Mouse (Mus musculus) inflammation-experienced regulatory T-cells, adult 6 months (primary cell): ENCODE results near the gene Cdk6. TPM values are rescaled to one million over a fixed set of nuclear protein-coding genes. Genes with fewer than 3 reads are reported as not detected.
A peak's percentile ranks its signal among the peaks of the same experiment; 100 is the strongest.
"Not testable (repeated sequence)": the region's sequence is repeated elsewhere in the genome, so short reads cannot be mapped to it uniquely, and the experiment has no call there.

Experiments
- ATAC-seq: one replicate; pipeline ENCODE4 v1.8.0; 2017
- polyA plus RNA-seq, 3 experiments: library from polyadenylated mRNA; unstranded; fragments of 100-300 nt; shearing (Covaris generic); gene quantifications; one replicate each; pipeline ENCODE4 v1.2.1; 2017

The Cdk6 gene
- 10 to 100 TPM; 21.7 to 46.6 (median 26.3) TPM for polyA plus RNA-seq

- ATAC-seq: peak; percentile 5
These were observed at the start of gene Cdk6 for GRCm38 (mm10) chr5:3341111-3341911. Gene Cdk6 (plus strand): TSS chr5:3341485.

GRCm38 (mm10) chr5:3293666-3294065 lies 47.6 kb upstream of the Cdk6 start:
- ATAC-seq: no peak

- ATAC-seq: peak; percentile 98
These were observed 40.4 kb upstream of the Cdk6 start for GRCm38 (mm10) chr5:3300801-3301457.

GRCm38 (mm10) chr5:3301535-3301934 lies 39.8 kb upstream of the Cdk6 start:
- ATAC-seq: no peak

- no peak for ATAC-seq
These were observed 37.4 kb upstream of the Cdk6 start for GRCm38 (mm10) chr5:3303876-3304275.

- no peak for ATAC-seq
These were observed 35.1 kb upstream of the Cdk6 start for GRCm38 (mm10) chr5:3306146-3306545.

- no peak for ATAC-seq
These were observed 32.2 kb upstream of the Cdk6 start for GRCm38 (mm10) chr5:3309122-3309521.

GRCm38 (mm10) chr5:3309587-3309986 lies 31.7 kb upstream of the Cdk6 start:
- no peak for ATAC-seq

GRCm38 (mm10) chr5:3311156-3311555 lies 30.1 kb upstream of the Cdk6 start:
- ATAC-seq: not testable (repeated sequence)

- ATAC-seq: not testable (repeated sequence)
These were observed 23.6 kb upstream of the Cdk6 start for GRCm38 (mm10) chr5:3317724-3318123.

GRCm38 (mm10) chr5:3320225-3320624 lies 21.1 kb upstream of the Cdk6 start:
- ATAC-seq: no peak

- no peak for ATAC-seq
These were observed 19.2 kb upstream of the Cdk6 start for GRCm38 (mm10) chr5:3322052-3322451.

- no peak for ATAC-seq
These were observed 17.2 kb upstream of the Cdk6 start for GRCm38 (mm10) chr5:3324116-3324515.

GRCm38 (mm10) chr5:3329361-3329760 lies 11.9 kb upstream of the Cdk6 start:
- ATAC-seq: no peak

GRCm38 (mm10) chr5:3330932-3331331 lies 10.4 kb upstream of the Cdk6 start:
- ATAC-seq: no peak

GRCm38 (mm10) chr5:3333019-3333418 lies 8.3 kb upstream of the Cdk6 start:
- ATAC-seq: not testable (repeated sequence)

- ATAC-seq: not testable (repeated sequence)
These were observed 786 bp upstream of the Cdk6 start for GRCm38 (mm10) chr5:3340340-3341058.

- ATAC-seq: peak; percentile 17
These were observed 866 bp downstream of the Cdk6 start for GRCm38 (mm10) chr5:3341931-3342770.

- peak; percentile 14 for ATAC-seq
These were observed 1.7 kb downstream of the Cdk6 start for GRCm38 (mm10) chr5:3342771-3343565.

- ATAC-seq: peak; percentile 18
These were observed 2.3 kb downstream of the Cdk6 start for GRCm38 (mm10) chr5:3343566-3344080.

- peak; percentile 58 for ATAC-seq
These were observed 2.9 kb downstream of the Cdk6 start for GRCm38 (mm10) chr5:3344081-3344631.
